Mouse (Mus musculus) ES-Bruce4 (cell line): ENCODE measurements around the gene Mrpl10. TPM values are rescaled to one million over a fixed set of nuclear protein-coding genes. Genes with fewer than 3 reads are reported as not detected.
A peak's percentile ranks its signal among the peaks of the same experiment; 100 is the strongest.

ENCODE experiments used
- H3K27ac ChIP-seq: 2 replicates; pipeline ENCODE4 v1.5.1; 2012; ENCODE audit warnings: low read length, inconsistent platforms; ENCODE audit not compliant: insufficient read depth
- H3K27me3 ChIP-seq: 2 replicates; pipeline ENCODE4 v1.6.1; 2012; ENCODE audit warnings: mild to moderate bottlenecking, low read length, inconsistent platforms; ENCODE audit not compliant: control insufficient read depth, poor library complexity, insufficient read depth, severe bottlenecking
- H3K36me3 ChIP-seq: 2 replicates; pipeline ENCODE4 v1.6.1; 2012; ENCODE audit warnings: inconsistent platforms, mild to moderate bottlenecking, low read length, moderate library complexity; ENCODE audit not compliant: control insufficient read depth, poor library complexity, insufficient read depth, severe bottlenecking
- H3K4me1 ChIP-seq: one replicate; pipeline ENCODE4 v1.8.1; 2011; ENCODE audit warnings: low read length; ENCODE audit not compliant: control insufficient read depth, insufficient read depth
- H3K4me3 ChIP-seq: 2 replicates; pipeline ENCODE4 v1.5.1; 2011; ENCODE audit warnings: low read depth, mild to moderate bottlenecking, low read length
- H3K9ac ChIP-seq: 2 replicates; pipeline ENCODE4 v1.6.1; 2012; ENCODE audit warnings: low read depth, mild to moderate bottlenecking, inconsistent platforms; ENCODE audit not compliant: poor library complexity, severe bottlenecking
- H3K9me3 ChIP-seq: replicated peaks from 2 replicates; pipeline ENCODE4 v1.6.1; 2012; ENCODE audit warnings: mild to moderate bottlenecking, low read length, inconsistent platforms; ENCODE audit not compliant: control insufficient read depth, poor library complexity, insufficient read depth, severe bottlenecking
- CTCF ChIP-seq: IDR thresholded peaks from one replicate; pipeline ENCODE4 v1.8.1; 2011; ENCODE audit warnings: low read depth, low read length
- EP300 ChIP-seq: IDR thresholded peaks from 2 replicates; pipeline ENCODE4 v1.6.1; 2011; ENCODE audit warnings: low read depth, low read length; ENCODE audit not compliant: insufficient read depth
- POLR2A ChIP-seq: IDR thresholded peaks from one replicate; pipeline ENCODE4 v1.8.1; 2011; ENCODE audit warnings: low read length; ENCODE audit not compliant: insufficient read depth
- polyA plus RNA-seq: library from polyadenylated mRNA; stranded (reverse); fragments of >200 nt; gene quantifications from 2 replicates; pipeline ENCODE4 v1.2.4, GENCODE M21; 2011; ENCODE audit warnings: low read depth; ENCODE audit not compliant: missing spikeins, insufficient read depth, insufficient read length

The Mrpl10 gene
- polyA plus RNA-seq, 1 experiment, result 62.6 TPM

DNA sequence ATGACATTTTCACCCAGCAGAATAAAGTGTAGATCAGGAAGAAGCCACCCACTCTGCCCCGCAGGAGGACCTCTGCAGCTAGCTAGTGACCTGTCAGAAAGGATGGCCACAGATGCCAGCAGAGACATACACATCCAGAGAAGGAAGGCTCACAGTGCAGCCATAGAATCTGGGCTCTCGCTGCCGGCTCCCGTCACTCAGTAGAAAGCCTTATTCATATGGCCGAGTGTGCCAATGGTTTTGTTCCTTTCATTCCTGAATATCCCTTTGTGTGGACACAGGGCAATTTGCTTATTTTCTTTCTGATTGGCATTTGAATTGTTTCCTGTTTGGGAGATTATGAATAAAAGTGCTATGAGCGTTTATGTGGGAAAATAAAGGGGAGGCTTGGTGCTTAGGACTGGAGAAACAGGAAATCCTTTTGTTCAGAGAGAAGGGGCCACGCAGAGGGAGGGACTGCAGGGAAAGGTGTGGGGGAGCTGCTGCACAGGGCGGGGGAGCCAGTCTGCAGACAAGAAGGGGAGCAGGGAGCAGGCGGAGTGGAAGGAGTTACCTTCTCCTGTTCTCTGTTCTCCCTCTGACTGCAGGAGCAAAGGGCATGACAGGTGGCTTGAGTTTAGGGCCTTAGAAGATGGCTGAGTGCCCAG, 22.0 kb downstream of the Mrpl10 start:
- no peaks in the 10 kb centered on the region for H3K36me3 ChIP-seq
- H3K4me3 ChIP-seq, result no peak overlapping the region
- no peaks in the 10 kb centered on the region for H3K9me3 ChIP-seq
- no peaks in the 10 kb centered on the region for H3K27me3 ChIP-seq
- H3K9ac ChIP-seq, result no peak overlapping the region
- H3K27ac ChIP-seq, result no peak overlapping the region
- H3K4me1 ChIP-seq, result peaks cover 3% of the 10 kb centered on the region
- TF ChIP-seq POLR2A, result no peak
- TF ChIP-seq EP300, result no peak

GRCm38 (mm10) chr11:97063921-97064295, 22.5 kb downstream of the Mrpl10 start:
- Histone ChIP-seq H3K4me3 (no peak overlapping the region), H3K9ac (no peak overlapping the region), H3K9me3 (no peaks in the 10 kb centered on the region), H3K27me3 (no peaks in the 10 kb centered on the region), H3K4me1 (peaks cover 3% of the 10 kb centered on the region), H3K36me3 (no peaks in the 10 kb centered on the region), H3K27ac (no peak overlapping the region)
- TF ChIP-seq CTCF, result peak; percentile 27
- TF ChIP-seq POLR2A, result no peak

DNA sequence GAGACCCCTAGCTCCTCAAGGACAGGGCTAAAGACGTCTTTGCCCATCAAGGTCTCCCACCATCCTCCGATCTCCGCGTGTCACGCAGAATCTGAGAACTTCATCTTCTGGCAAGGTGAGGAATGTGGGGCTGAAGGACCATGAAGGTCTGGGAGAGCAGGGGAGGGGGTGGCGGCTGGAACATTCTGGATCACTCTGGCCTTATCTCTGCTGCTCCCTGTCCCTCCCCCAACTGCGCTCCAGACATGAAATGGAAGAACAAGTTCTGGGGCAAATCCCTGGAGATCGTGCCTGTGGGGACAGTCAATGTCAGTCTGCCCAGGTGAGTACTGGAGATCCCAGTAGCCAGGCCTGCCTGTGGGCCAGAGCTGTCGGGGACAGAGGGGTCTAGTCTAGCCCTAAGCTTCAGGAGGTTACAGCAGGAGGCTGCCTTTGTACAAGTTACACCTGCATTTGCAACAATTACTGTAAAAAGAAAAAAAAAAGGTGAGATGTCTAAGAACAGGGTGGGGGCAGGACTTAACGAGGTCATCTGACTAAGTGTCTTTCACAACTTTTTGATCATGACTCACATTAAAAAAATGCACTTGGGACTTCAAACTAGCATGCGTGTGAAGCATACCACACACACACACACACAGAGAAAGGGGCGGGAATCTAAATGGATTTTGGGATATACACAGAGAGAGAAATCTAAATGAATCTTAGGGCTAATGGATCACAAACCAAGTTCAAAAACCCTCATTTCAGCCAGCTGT, 24.4 kb downstream of the Mrpl10 start:
- Histone ChIP-seq H3K36me3 (no peaks in the 10 kb centered on the region), H3K27ac (no peak overlapping the region), H3K4me1 (peaks cover 3% of the 10 kb centered on the region), H3K4me3 (no peak overlapping the region), H3K9me3 (no peaks in the 10 kb centered on the region), H3K9ac (0 out of 2 replicates have a peak overlapping the region, but pooled peaks have one; percentile 1), H3K27me3 (no peaks in the 10 kb centered on the region)
- TF ChIP-seq CTCF, result no peak

DNA sequence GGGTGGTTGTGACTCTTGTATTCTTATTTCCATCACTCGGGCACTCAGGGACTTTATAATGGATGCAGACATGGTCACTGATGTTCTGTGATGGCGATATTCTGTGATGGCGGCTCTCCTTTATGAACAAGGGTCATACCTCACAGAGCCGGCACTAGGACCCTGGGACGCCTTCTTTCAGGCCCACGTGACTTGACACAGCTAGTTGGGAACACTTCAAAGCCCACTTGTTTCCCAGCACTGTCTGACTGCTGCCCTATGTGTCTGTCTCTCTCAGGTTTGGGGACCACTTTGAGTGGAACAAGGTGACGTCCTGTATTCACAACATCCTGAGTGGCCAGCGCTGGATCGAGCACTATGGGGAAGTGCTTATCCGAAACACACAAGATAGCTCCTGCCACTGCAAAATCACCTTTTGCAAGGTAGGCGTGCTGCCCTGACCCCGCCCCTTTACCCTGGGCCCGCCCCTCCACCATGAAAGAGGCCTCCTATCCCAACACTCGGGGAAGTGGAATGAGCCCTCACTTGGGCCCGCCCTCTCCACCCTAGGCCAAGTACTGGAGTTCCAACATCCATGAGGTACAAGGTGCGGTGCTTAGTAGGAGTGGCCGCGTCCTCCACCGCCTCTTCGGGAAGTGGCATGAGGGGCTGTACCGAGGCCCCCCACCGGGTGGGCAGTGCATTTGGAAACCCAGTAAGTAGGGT, 25.4 kb downstream of the Mrpl10 start:
- Histone ChIP-seq H3K4me1 (peaks cover 3% of the 10 kb centered on the region), H3K9ac (peak overlapping the region; percentile 13; the same call in 1 of the 2 replicates), H3K36me3 (no peaks in the 10 kb centered on the region), H3K27ac (no peak overlapping the region), H3K27me3 (no peaks in the 10 kb centered on the region), H3K4me3 (peak overlapping the region; percentile 73), H3K9me3 (no peaks in the 10 kb centered on the region)
- TF ChIP-seq POLR2A, result no peak
- no peak for TF ChIP-seq EP300
- no peak for TF ChIP-seq CTCF

GRCm38 (mm10) chr11:97069333-97069732, 28.0 kb downstream of the Mrpl10 start:
- H3K36me3 ChIP-seq, result no peaks in the 10 kb centered on the region
- no peak overlapping the region for H3K27ac ChIP-seq
- H3K9ac ChIP-seq, result no peak overlapping the region
- no peaks in the 10 kb centered on the region for H3K9me3 ChIP-seq
- peaks cover 3% of the 10 kb centered on the region for H3K4me1 ChIP-seq
- H3K27me3 ChIP-seq, result no peaks in the 10 kb centered on the region
- no peak overlapping the region for H3K4me3 ChIP-seq
- TF ChIP-seq EP300 (no peak), POLR2A (no peak), CTCF (no peak)

DNA sequence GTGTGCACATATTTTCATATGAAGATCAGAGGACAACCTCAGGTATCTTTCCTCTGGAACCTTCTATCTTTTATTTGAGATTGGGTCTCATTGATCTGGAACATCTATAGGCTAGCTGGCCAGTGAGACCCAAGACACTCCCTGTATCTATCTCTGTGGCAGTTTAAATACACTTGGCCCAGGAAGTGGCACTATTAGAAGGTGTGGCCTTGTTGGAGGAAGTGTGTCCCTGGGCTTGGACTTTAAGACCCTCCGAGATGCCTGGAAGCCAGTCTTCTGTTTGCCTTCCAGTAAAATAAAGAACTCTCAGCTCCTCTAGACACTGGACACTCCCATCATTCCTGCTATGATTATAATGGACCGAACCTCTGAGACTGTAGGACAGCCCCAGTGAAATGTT, 28.4 kb downstream of the Mrpl10 start:
- no peaks in the 10 kb centered on the region for H3K36me3 ChIP-seq
- H3K9ac ChIP-seq, result no peak overlapping the region
- no peaks in the 10 kb centered on the region for H3K9me3 ChIP-seq
- H3K27ac ChIP-seq, result no peak overlapping the region
- H3K4me3 ChIP-seq, result no peak overlapping the region
- peaks cover 3% of the 10 kb centered on the region for H3K4me1 ChIP-seq
- no peaks in the 10 kb centered on the region for H3K27me3 ChIP-seq
- no peak for TF ChIP-seq CTCF
- TF ChIP-seq POLR2A, result no peak
- TF ChIP-seq EP300, result no peak
